Mouse (Mus musculus) testis, adult 2 months (tissue): ENCODE results near the gene Ptgir.

Experiments used
- CTCF ChIP-seq: fragments of 200-500 bp; IDR thresholded peaks from 2 replicates; pipeline ENCODE4 v1.5.1; 2012; ENCODE audit warnings: low read depth, mild to moderate bottlenecking, inconsistent platforms, low read length, moderate library complexity; ENCODE audit not compliant: control insufficient read depth, insufficient read depth, insufficient replicate concordance
- POLR2A ChIP-seq: fragments of 200-500 bp; IDR thresholded peaks from 2 replicates; pipeline ENCODE4 v1.6.1; 2012; ENCODE audit warnings: low read depth, mild to moderate bottlenecking, inconsistent platforms, low read length, moderate library complexity; ENCODE audit not compliant: control insufficient read depth

DNA sequence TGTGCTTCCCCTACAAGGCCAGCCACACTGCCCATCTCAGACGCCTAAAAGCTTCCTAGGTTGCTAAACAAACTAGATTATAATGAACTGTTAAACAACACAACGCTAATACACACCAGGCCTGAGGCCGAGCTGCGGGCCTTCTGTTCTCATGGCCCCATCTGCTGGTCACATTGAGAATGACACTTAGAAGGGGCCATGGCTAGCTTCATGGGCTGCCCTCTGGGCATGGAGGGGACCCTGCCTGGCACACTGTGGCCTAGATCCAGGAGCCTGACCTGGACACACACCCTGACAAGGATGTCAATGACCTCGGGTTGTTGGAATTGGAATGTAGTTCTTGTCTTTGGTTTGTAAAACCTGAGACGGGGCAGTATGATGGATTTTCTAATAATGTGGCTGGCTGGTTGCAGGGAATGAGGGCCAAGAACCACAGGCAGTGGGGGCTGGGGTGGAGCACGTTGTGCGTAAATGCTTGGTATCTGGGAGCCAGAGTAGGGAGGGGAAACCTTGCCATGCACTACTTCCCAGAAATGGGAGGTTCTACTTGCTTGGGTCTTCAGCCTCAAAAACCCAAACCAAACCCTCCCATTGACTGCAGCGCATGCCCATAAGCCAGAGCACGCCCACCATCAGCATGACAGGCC lies 7.6 kb downstream of the Ptgir start:
- TF ChIP-seq CTCF = peak; percentile 71
- no peak for TF ChIP-seq POLR2A
